Mouse (Mus musculus): ENCODE measurements around the gene Fam117b.

- TF ChIP-seq CTCF (IDR thresholded peaks at IDR 0.05): no peak
- no peak for TF ChIP-seq EP300 (IDR thresholded peaks at IDR 0.05)
Observed at GRCm38 (mm10) chr1:59930926-59931325, 18.1 kb downstream of the Fam117b start.

Measured in lung, postnatal 0 days (tissue).